Mouse (Mus musculus) brain, adult 10 weeks (tissue): ENCODE measurements around the gene Nol10. TPM values are rescaled to one million over a fixed set of nuclear protein-coding genes. Genes with fewer than 3 reads are reported as not detected.

Experiments
- polyA plus RNA-seq: library from polyadenylated mRNA; stranded (reverse); fragments of 350-450 nt; fragmentation: Illumina TruSeq; extraction: RNeasy Lipid Tissue Mini Kit (QIAGEN cat#74804); gene quantifications from one replicate; pipeline ENCODE4 v1.2.3, GENCODE M21; 2015; ENCODE audit warnings: low read depth, low replicate concordance

The Nol10 gene
- 17.6 TPM for polyA plus RNA-seq

DNA sequence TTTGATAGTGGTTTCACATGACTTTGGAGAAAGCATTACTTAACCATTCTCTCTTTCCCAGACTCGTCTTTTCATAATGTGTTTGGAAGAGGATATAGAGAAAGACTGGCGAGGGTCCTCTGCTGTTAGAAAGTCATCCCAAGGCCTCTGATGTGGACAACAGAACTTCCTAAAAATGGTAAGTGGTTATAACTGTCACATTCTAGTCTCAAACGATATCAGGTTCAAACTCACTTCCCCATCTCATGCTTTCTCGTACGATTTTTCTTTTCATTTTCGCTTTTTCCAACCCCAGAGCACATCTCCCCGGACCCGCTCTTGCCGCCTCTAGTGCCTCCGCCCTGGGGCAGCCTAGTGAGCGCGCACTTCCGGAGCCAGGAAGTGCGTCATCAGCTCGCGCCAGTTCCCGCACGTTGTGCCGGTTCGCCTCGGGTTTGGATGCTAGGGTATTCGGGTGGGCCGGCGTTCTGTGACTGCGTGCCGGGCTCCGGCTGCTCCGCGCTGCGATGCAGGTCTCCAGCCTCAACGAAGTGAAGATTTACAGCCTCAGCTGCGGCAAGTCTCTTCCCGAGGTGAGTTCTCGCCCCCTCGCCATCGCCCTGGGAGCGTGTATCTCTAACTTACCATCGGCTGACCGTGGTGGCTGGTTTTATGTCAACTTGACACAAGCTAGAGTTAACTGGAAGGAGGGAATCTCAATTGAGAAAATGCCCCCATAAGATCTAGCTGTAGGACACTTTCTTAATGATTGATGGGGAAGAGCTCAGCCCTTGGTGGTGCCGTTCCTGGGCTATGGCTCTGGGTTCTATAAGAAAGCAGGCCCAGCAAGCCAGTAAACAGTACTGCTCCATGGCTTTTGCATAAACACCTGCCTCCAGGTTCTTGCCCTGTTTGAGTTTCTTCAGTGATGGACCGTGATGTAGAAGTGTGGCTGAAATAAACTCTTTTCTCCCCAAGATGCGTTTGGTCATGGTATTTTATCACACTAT is at the start of gene Nol10:
Gene Nol10, plus strand, starts transcription at position 411 of the 989 bp plus-strand sequence.

DNA sequence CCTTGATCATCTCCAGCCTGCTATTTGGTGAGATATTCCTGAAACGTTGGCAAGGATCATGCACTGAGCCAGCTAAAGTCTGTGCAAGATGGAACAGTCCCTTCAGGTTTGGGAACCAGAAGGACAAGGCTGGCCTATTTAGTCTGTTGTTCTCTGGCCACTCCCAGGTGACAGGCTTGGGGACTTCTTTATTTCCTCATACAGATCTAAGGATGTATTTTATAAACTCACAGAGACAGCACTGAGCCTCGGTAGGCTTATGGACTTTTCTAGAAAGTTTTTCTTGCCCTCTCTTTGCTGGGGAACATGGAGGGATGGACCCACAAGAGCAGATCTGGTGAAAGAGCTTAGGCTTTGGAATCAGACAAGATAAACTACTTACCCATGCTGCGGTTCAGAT is 19.0 kb upstream of the Nol10 start, which contains the start of gene Atp6v1c2:
Gene Atp6v1c2, minus strand, starts transcription at position 101 of the 400 bp plus-strand sequence.

Other genes with a start within 250 kb of the Nol10 start
- 62.2 TPM for gene Kcnf1, start 171.6 kb upstream of the Nol10 start, polyA plus RNA-seq
- gene Pdia6, start 81.9 kb upstream of the Nol10 start, polyA plus RNA-seq = 131 TPM
- gene Atp6v1c2, start 19.1 kb upstream of the Nol10 start, polyA plus RNA-seq = 1.2 TPM
- 93.6 TPM for gene Odc1, start 196.3 kb downstream of the Nol10 start, polyA plus RNA-seq